Mouse (Mus musculus) MEL (cell line): Measurements from ENCODE around the gene Mdk. TPM values are rescaled to one million over a fixed set of nuclear protein-coding genes. Genes with fewer than 3 reads are reported as not detected.

ENCODE experiments used
- DNase-seq: peaks from one replicate; pipeline ENCODE4 v3.0.0; 2011; ENCODE audit warnings: low read depth, low spot score
- H3K27ac ChIP-seq: 2 replicates; pipeline ENCODE4 v1.5.1; 2012; ENCODE audit warnings: low read depth, mild to moderate bottlenecking, control low read depth, low read length, moderate library complexity; ENCODE audit not compliant: control insufficient read depth
- H3K27me3 ChIP-seq, 2 experiments: fragments of 150-350 bp in 1 of 2; sonication (generic) in 1 of 2; 2 replicates each; pipeline ENCODE4 v1.6.1; 2012; ENCODE audit warnings: low read length in 2 of 2, mild to moderate bottlenecking in 2 of 2, improper control_type of control experiment in 1 of 2, moderate library complexity in 1 of 2; ENCODE audit not compliant: insufficient read depth in 2 of 2, control insufficient read depth in 1 of 2
- H3K36me3 ChIP-seq, 2 experiments: 2 replicates each; pipeline ENCODE4 v1.6.1; 2012 to 2014; ENCODE audit warnings: low read length in 2 of 2, improper control_type of control experiment in 1 of 2, inconsistent platforms in 1 of 2, mild to moderate bottlenecking in 1 of 2; ENCODE audit not compliant: insufficient read depth in 2 of 2, control insufficient read depth in 1 of 2
- H3K4me1 ChIP-seq, 2 experiments: fragments of 150-350 bp in 1 of 2; sonication (generic) in 1 of 2; 2 replicates each; pipeline ENCODE4 v1.6.1; 2012; ENCODE audit warnings: low read length in 2 of 2, improper control_type of control experiment in 1 of 2, mild to moderate bottlenecking in 1 of 2; ENCODE audit not compliant: insufficient read depth in 2 of 2, control insufficient read depth in 1 of 2
- H3K4me3 ChIP-seq, 2 experiments: fragments of 150-350 bp in 1 of 2; sonication (generic) in 1 of 2; 2 replicates each; pipeline ENCODE4 v1.5.1; 2012; ENCODE audit warnings: low read depth in 2 of 2, low read length in 2 of 2, mild to moderate bottlenecking in 2 of 2, moderate library complexity in 2 of 2, control low read depth in 1 of 2, improper control_type of control experiment in 1 of 2; ENCODE audit not compliant: control insufficient read depth in 1 of 2, insufficient read depth in 1 of 2
- H3K79me2 ChIP-seq: 2 replicates; pipeline ENCODE4 v1.6.1; 2012; ENCODE audit warnings: mild to moderate bottlenecking, low read length, moderate library complexity; ENCODE audit not compliant: control insufficient read depth, poor library complexity, insufficient read depth
- H3K9ac ChIP-seq: 2 replicates; pipeline ENCODE4 v1.6.1; 2012; ENCODE audit warnings: low read depth, mild to moderate bottlenecking, control low read depth, low read length, moderate library complexity; ENCODE audit not compliant: control insufficient read depth, poor library complexity, severe bottlenecking
- H3K9me3 ChIP-seq: fragments of 150-350 bp; sonication (generic); replicated peaks from 2 replicates; pipeline ENCODE4 v1.6.1; 2012; ENCODE audit warnings: mild to moderate bottlenecking, low read length, improper control_type of control experiment, moderate library complexity; ENCODE audit not compliant: insufficient read depth
- BHLHE40 ChIP-seq: IDR thresholded peaks from 2 replicates; pipeline ENCODE4 v1.6.1; 2012; ENCODE audit warnings: low read depth, mild to moderate bottlenecking, inconsistent platforms, low read length, improper control_type of control experiment, borderline replicate concordance
- CHD2 ChIP-seq: IDR thresholded peaks from 2 replicates; pipeline ENCODE4 v1.6.1; 2011; ENCODE audit warnings: low read length, improper control_type of control experiment
- CTCF ChIP-seq, 3 experiments: IDR thresholded peaks in 2 of 3; conservative IDR thresholded peaks in 1 of 3; 2 replicates each; pipeline ENCODE4 v1.5.1; 2011 to 2012; ENCODE audit warnings: low read length in 3 of 3, low read depth in 2 of 3, mild to moderate bottlenecking in 2 of 3, improper control_type of control experiment in 1 of 3, inconsistent platforms in 1 of 3, mixed read lengths in 1 of 3, moderate library complexity in 1 of 3; ENCODE audit not compliant: control insufficient read depth in 1 of 3, insufficient read depth in 1 of 3, poor library complexity in 1 of 3, severe bottlenecking in 1 of 3
- ELF1 ChIP-seq: IDR thresholded peaks from 2 replicates; pipeline ENCODE4 v1.6.1; 2014; ENCODE audit warnings: low read depth, mild to moderate bottlenecking, inconsistent platforms, low read length, improper control_type of control experiment, moderate library complexity
- EP300 ChIP-seq, 2 experiments: IDR thresholded peaks; 2 replicates each; pipeline ENCODE4 v1.6.1; 2011; ENCODE audit warnings: improper control_type of control experiment in 2 of 2, low read length in 2 of 2, low read depth in 1 of 2, mild to moderate bottlenecking in 1 of 2
- GABPA ChIP-seq: IDR thresholded peaks from 2 replicates; pipeline ENCODE4 v1.6.1; 2012; ENCODE audit warnings: low read depth, mild to moderate bottlenecking, inconsistent platforms, low read length, improper control_type of control experiment, moderate library complexity
- GATA1 ChIP-seq: IDR thresholded peaks from 2 replicates; pipeline ENCODE4 v1.6.1; 2011; ENCODE audit warnings: low read depth, low read length, improper control_type of control experiment
- HCFC1 ChIP-seq: IDR thresholded peaks from 2 replicates; pipeline ENCODE4 v1.6.1; 2012; ENCODE audit warnings: low read depth, mild to moderate bottlenecking, inconsistent platforms, low read length, improper control_type of control experiment, moderate library complexity
- JUND ChIP-seq: IDR thresholded peaks from 2 replicates; pipeline ENCODE4 v1.6.1; 2011; ENCODE audit warnings: low read depth, mild to moderate bottlenecking, improper control_type of control experiment, low read length
- KAT2A ChIP-seq: conservative IDR thresholded peaks from 2 replicates; pipeline ENCODE4 v1.6.1; 2012; ENCODE audit warnings: low read depth, low read length, improper control_type of control experiment, inconsistent platforms
- MAFK ChIP-seq: IDR thresholded peaks from 2 replicates; pipeline ENCODE4 v1.6.1; 2011; ENCODE audit warnings: low read depth, mild to moderate bottlenecking, low read length, improper control_type of control experiment, borderline replicate concordance
- MAX ChIP-seq: IDR thresholded peaks from 2 replicates; pipeline ENCODE4 v1.6.1; 2011; ENCODE audit warnings: low read length, improper control_type of control experiment
- MEF2A ChIP-seq: IDR thresholded peaks from 2 replicates; pipeline ENCODE4 v1.6.1; 2014; ENCODE audit warnings: low read depth, mild to moderate bottlenecking, inconsistent platforms, low read length, improper control_type of control experiment; ENCODE audit not compliant: poor library complexity, insufficient replicate concordance, severe bottlenecking; ENCODE audit errors: extremely low read depth
- MXI1 ChIP-seq: IDR thresholded peaks from 2 replicates; pipeline ENCODE4 v1.6.1; 2011; ENCODE audit warnings: mild to moderate bottlenecking, low read depth, low read length, improper control_type of control experiment
- NELFE ChIP-seq: IDR thresholded peaks from 2 replicates; pipeline ENCODE4 v1.6.1; 2011; ENCODE audit warnings: low read depth, low read length, improper control_type of control experiment
- RAD21 ChIP-seq: IDR thresholded peaks from 2 replicates; pipeline ENCODE4 v1.6.1; 2011; ENCODE audit warnings: mild to moderate bottlenecking, low read depth, low read length, improper control_type of control experiment
- RCOR1 ChIP-seq: IDR thresholded peaks from 2 replicates; pipeline ENCODE4 v1.6.1; 2012; ENCODE audit warnings: low read depth, mild to moderate bottlenecking, inconsistent platforms, low read length, improper control_type of control experiment
- SIN3A ChIP-seq: IDR thresholded peaks from 2 replicates; pipeline ENCODE4 v1.6.1; 2012; ENCODE audit warnings: low read length, improper control_type of control experiment, inconsistent platforms
- SMC3 ChIP-seq: IDR thresholded peaks from 2 replicates; pipeline ENCODE4 v1.6.1; 2011; ENCODE audit warnings: low read depth, low read length, improper control_type of control experiment
- UBTF ChIP-seq: IDR thresholded peaks from 2 replicates; pipeline ENCODE4 v1.6.1; 2012; ENCODE audit warnings: low read depth, mild to moderate bottlenecking, inconsistent platforms, low read length, improper control_type of control experiment, moderate library complexity, borderline replicate concordance; ENCODE audit not compliant: insufficient read depth
- USF1 ChIP-seq: IDR thresholded peaks from 2 replicates; pipeline ENCODE4 v1.6.1; 2014; ENCODE audit warnings: low read depth, mild to moderate bottlenecking, inconsistent platforms, low read length, improper control_type of control experiment, moderate library complexity
- ZKSCAN1 ChIP-seq: IDR thresholded peaks from 2 replicates; pipeline ENCODE4 v1.6.1; 2012; ENCODE audit warnings: low read depth, mild to moderate bottlenecking, inconsistent platforms, low read length, improper control_type of control experiment, moderate library complexity
- ZMIZ1 ChIP-seq: IDR thresholded peaks from 2 replicates; pipeline ENCODE4 v1.6.1; 2012; ENCODE audit warnings: low read depth, mild to moderate bottlenecking, inconsistent platforms, low read length, improper control_type of control experiment, moderate library complexity
- ZNF384 ChIP-seq: IDR thresholded peaks from 2 replicates; pipeline ENCODE4 v1.6.1; 2012; ENCODE audit warnings: low read depth, mild to moderate bottlenecking, inconsistent platforms, low read length, improper control_type of control experiment
- polyA plus RNA-seq, 2 experiments: library from polyadenylated mRNA; stranded (reverse) in 1 of 2; unstranded in 1 of 2; fragments of >175 nt in 1 of 2; fragments of >200 nt in 1 of 2; gene quantifications; 2 replicates each; pipeline versions ENCODE4 v1.2.1 to v1.2.4; 2012; ENCODE audit warnings: low replicate concordance in 2 of 2, low read depth in 1 of 2; ENCODE audit not compliant: insufficient read length in 2 of 2, insufficient read depth in 1 of 2, missing spikeins in 1 of 2
- total RNA-seq: library from RNA; depleted of rRNA; stranded (reverse); fragments of 300-350 nt; gene quantifications from 2 replicates; pipeline ENCODE4 v1.2.3, GENCODE M21; 2012

Gene Mdk
- total and polyA plus RNA-seq, 3 experiments, result 0.19 to 3.4 TPM; not detected in 1

- TF ChIP-seq USF1 (no peak), JUND (no peak), CHD2 (no peak), ZMIZ1 (no peak), CTCF (IDR thresholded peaks at IDR 0.05 in 2 of 3, conservative IDR thresholded peaks at IDR 0.05 in 1 of 3; ENCODE audit: control insufficient read depth in 1 of 3, insufficient read depth in 1 of 3, low read depth in 2 of 3, low read length in 3 of 3, poor library complexity in 1 of 3, severe bottlenecking in 1 of 3) (no peak), EP300 (IDR thresholded peaks at IDR 0.05; ENCODE audit: low read depth in 1 of 2, low read length in 2 of 2) (no peak), UBTF (no peak), GABPA (no peak), HCFC1 (no peak), MXI1 (no peak), MAX (no peak), ZNF384 (no peak), ZKSCAN1 (no peak), RAD21 (no peak), MAFK (no peak), GATA1 (no peak), MEF2A (no peak), SMC3 (no peak)
- H3K4me3 ChIP-seq, result no peak overlapping the region
- H3K9ac ChIP-seq, result no peak overlapping the region
- no peak for DNase-seq
- H3K79me2 ChIP-seq, result no peaks in the 10 kb centered on the region
- H3K9me3 ChIP-seq, result no peaks in the 10 kb centered on the region
- H3K4me1 ChIP-seq, result no peaks in the 10 kb centered on the region
- H3K36me3 ChIP-seq, result peaks cover 0 to 4% of the 10 kb centered on the region in 2 experiments; a peak in 2 of 4 replicates
- H3K27ac ChIP-seq, result no peak overlapping the region
- no peaks in the 10 kb centered on the region for H3K27me3 ChIP-seq
Observed at GRCm38 (mm10) chr2:91939303-91939935, 7.3 kb upstream of the Mdk start.

- H3K79me2 ChIP-seq, result no peaks in the 10 kb centered on the region
- H3K4me3 ChIP-seq, result no peak overlapping the region
- no peak overlapping the region for H3K9ac ChIP-seq
- H3K27ac ChIP-seq, result no peak overlapping the region
- H3K9me3 ChIP-seq, result no peaks in the 10 kb centered on the region
- no peaks in the 10 kb centered on the region; a peak in 1 of 4 replicates for H3K36me3 ChIP-seq
- TF ChIP-seq NELFE (no peak), JUND (no peak), MXI1 (no peak), SIN3A (no peak), KAT2A (no peak), RCOR1 (no peak), USF1 (no peak), UBTF (no peak), EP300 (IDR thresholded peaks at IDR 0.05; ENCODE audit: low read depth in 1 of 2, low read length in 2 of 2) (no peak), BHLHE40 (no peak), ELF1 (no peak)
- DNase-seq, result no peak
- H3K27me3 ChIP-seq, result no peaks in the 10 kb centered on the region
- no peaks in the 10 kb centered on the region for H3K4me1 ChIP-seq
Observed at GRCm38 (mm10) chr2:91936154-91936553, 4.1 kb upstream of the Mdk start.
